Mouse (Mus musculus) lung, adult 2 months (tissue): Measurements from ENCODE around the gene Rc3h2.

ENCODE experiments used
- CTCF ChIP-seq: fragments of 200-500 bp; IDR thresholded peaks from 2 replicates; pipeline ENCODE4 v1.5.1; 2011; ENCODE audit warnings: mild to moderate bottlenecking, low read length, control low read depth; ENCODE audit not compliant: insufficient read depth
- POLR2A ChIP-seq: fragments of 200-500 bp; IDR thresholded peaks from 2 replicates; pipeline ENCODE4 v1.6.1; 2011; ENCODE audit warnings: low read depth, mild to moderate bottlenecking, control low read depth, low read length, borderline replicate concordance; ENCODE audit errors: extremely low read depth

- TF ChIP-seq POLR2A: no peak
- TF ChIP-seq CTCF: peak; percentile 69
Observed at GRCm38 (mm10) chr2:37338497-37339187, 84.1 kb downstream of the Rc3h2 start.
